1 mouse cellular context compared by ENCODE assay signal in genomic region chr2:25549021-25549991, GRCm38 (mm10).
TF ChIP-seq lines count a peak whose summit lies in the region.

No protein-coding gene starts in this region.

TF ChIP-seq in CH12.LX, 34 proteins besides CTCF, POLR2A, EP300 and RAD21 (continued from another document):
- TF ChIP-seq NRF1 (IDR thresholded peaks at IDR 0.05; ENCODE audit: low read depth, low read length): peak; percentile 62
- peak; percentile 89 for TF ChIP-seq MEF2A (IDR thresholded peaks at IDR 0.05; ENCODE audit: borderline replicate concordance, low read depth, low read length)
- peak; percentile 92 for TF ChIP-seq IRF4 (IDR thresholded peaks at IDR 0.05; ENCODE audit: low read depth, low read length)
- peak; percentile 73 for TF ChIP-seq JUND (conservative IDR thresholded peaks at IDR 0.05; ENCODE audit: low read depth, low read length)
- TF ChIP-seq ZC3H11A (IDR thresholded peaks at IDR 0.05; ENCODE audit: low read depth, low read length): no peak
- peak; percentile 82; the same call in 1 of the 2 replicates for TF ChIP-seq MAZ (IDR thresholded peaks at IDR 0.05; ENCODE audit: low read depth, low read length)
- peak; percentile 85 for TF ChIP-seq MXI1 (IDR thresholded peaks at IDR 0.05; ENCODE audit: low read depth, low read length)
- TF ChIP-seq ZKSCAN1 (IDR thresholded peaks at IDR 0.05; ENCODE audit: borderline replicate concordance, low read depth, low read length): no peak
- peak; percentile 62; the same call in 1 of the 2 replicates for TF ChIP-seq RCOR1 (conservative IDR thresholded peaks at IDR 0.05; ENCODE audit: low read depth, low read length)
- TF ChIP-seq BHLHE40 (IDR thresholded peaks at IDR 0.05; ENCODE audit: low read depth, low read length): peak; percentile 90
- 0 out of 2 replicates have a peak, but pooled peaks have one; percentile 54 for TF ChIP-seq TBP (conservative IDR thresholded peaks at IDR 0.05; ENCODE audit: low read depth, low read length)
- TF ChIP-seq NELFE (IDR thresholded peaks at IDR 0.05; ENCODE audit: low read depth, low read length): peak; percentile 35; the same call in 1 of the 2 replicates
- peak; percentile 65 for TF ChIP-seq MAX (IDR thresholded peaks at IDR 0.05; ENCODE audit: low read length)
- TF ChIP-seq ETS1 (conservative IDR thresholded peaks at IDR 0.05; ENCODE audit: low read depth, low read length): peak; percentile 99
